Mouse (Mus musculus): ENCODE measurements around the gene Enkur.

DNA sequence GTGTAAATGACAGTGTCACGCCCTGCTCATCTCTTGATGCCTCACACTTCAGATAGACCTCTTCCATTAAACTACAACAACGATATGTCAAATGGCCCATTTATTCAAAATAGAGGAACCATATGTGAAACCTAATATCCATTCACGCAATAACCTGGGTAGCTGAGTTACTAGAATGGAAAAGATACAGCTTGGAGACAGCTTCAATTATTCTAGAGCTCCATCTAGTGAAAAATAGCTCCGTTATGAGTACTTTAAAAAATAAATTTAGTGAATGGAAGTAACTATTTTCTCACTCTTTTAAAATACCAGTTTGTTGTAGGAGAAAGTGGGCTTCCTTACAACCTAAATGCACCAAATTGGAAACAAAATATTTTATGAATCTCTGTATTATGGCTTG, 16.6 kb downstream of the Enkur start:
- no peak for TF ChIP-seq CTCF (IDR thresholded peaks at IDR 0.05; ENCODE audit: extremely low read depth, insufficient read length, insufficient replicate concordance, low read depth, low read length)
- no peak for TF ChIP-seq POLR2A (IDR thresholded peaks at IDR 0.05; ENCODE audit: low read depth, low read length)
